Mouse (Mus musculus) embryo, embryonic 10 days (tissue): ENCODE data around the gene Kpnb1.
A peak's percentile ranks its signal among the peaks of the same experiment; 100 is the strongest.

Experiments
- DNase-seq: peaks from one replicate; pipeline ENCODE4 v3.0.0-alpha.2; 2015; ENCODE audit warnings: low spot score

Gene Kpnb1

DNA sequence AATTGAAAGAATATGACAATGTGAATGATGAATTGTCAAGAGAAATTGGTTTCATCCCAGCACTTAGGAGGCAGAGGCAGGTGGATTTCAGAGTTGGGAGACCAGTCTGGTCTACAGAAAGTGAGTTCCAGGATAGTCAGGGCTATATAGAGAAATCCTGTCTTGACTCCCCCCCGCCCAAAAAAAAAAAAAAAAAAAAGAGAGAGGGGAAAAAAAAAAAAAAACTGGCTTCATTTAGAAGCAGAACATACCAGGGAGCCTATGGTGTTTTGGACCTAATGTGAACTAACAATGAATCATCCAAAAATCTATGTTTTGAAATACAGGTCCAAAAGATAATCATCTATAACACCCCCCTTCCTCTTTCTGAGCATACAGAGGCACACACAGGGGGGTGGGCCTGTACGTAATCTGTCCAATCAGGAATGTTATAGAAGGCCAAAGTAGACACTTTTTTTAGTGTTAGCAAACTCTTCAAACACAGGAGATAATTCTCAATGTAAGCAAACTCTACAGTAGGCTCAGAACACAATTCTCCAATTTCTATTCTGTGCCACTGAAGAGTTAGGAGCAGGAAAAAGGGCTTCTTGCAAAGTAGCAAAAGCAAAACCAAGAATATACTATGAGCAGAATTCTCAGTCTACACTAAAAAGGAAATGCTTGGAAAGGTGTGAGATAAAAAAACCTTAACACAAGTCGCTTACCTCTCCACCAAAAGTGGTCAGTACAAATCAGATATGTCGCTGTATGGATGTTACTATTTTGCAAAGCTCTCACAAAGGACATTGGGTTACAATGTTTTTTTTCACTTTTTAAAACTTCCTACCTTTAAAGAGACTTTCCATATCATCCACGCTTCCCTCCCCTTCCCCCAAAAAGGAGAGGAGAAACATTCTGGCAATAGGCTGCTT, 1.7 kb downstream of the Kpnb1 start:
- DNase-seq, result no peak

DNA sequence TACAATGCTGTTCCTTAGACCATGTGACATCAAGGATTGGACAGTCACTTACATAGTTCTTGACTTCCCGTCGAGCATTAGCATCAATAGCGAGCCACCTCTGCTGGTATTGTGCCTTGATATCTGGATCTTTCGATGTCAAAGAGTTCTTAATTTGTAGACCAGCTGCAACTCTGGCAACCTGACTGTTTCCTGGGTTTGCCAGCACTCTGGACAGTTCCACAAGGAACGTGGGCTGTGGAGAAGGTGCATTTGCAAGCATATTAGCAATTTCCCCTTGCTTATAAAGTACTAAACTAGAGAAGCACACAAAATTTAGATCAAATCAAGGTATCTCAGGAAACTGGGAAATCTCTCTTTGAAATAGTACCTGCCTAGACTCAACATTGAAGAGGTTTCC, 2.8 kb downstream of the Kpnb1 start:
- no peak for DNase-seq

DNA sequence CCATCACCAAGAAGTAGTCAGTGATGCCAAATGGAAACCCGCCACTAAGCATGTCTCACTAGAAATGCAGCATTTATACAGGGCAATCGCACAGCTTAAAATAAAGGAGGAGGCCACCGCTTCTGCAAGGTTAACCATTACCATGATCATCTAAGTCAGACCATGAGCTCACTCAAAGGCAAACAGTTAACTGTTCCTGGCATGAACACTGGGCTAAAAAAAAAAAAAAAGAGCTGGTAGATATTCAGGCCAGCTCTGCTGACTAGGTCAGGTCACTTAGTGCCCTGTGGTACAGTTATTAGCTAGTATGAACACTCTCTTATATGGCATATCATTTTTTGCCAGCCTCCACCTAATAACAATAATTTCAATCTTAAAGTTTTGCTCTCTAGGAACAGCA, 5.2 kb downstream of the Kpnb1 start:
- DNase-seq, result no peak

DNA sequence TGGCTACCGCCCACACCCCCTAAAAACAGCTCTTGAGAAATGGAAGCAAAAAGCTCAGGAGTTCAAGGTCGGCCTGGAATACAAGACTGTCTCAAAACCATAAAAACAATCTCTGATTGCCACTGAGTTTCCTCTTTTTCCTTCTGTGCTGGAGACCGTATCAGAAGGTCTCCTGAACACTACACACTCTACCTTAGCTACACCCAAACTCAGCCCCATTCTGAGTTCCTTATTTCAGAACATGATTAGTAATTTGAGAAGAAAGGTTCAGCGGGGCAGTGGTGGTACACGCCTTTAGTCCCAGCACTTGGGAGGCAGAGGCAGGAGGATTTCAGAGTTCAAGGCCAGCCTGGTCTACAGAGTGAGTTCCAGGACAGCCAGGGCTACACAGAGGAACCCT, 6.6 kb downstream of the Kpnb1 start:
- no peak for DNase-seq

DNA sequence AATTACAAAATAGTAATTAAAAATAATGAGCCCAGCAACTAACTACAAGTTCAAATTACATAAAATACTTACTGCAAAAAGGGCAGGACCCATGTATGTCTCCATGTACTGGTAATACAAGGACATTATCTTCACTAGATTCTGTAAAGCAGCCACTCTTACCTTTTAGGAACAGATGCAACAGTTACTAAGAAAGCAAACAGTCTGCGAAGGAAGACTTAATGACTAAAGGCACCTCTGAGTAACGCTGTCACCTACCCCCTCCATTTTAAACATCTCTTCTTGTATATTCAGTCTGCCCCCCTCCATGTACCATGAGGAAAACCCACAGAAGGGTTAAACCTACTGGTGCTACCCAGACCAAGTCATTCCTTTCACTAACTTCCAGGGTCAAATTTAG, 9.5 kb downstream of the Kpnb1 start:
- no peak for DNase-seq

DNA sequence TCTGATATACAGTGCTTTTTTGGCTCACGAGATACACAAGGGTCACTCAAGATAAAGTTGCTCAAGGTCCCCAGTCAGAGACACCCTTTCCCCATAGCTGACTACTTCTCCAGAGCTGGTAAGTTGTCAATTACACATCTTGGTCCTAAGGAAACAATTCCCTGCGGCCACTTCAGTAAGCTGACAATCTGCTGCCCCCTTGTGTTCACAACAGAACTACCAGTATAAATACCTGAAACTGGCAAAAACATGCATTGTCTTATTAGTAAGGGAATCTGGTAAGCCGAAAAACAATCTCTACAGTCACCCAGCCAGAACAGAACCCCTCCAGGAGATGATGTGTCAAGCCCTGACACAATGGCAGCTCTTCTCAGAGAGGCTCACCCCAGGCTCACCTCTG, 10.8 kb downstream of the Kpnb1 start:
- DNase-seq, result peak; percentile 66

DNA sequence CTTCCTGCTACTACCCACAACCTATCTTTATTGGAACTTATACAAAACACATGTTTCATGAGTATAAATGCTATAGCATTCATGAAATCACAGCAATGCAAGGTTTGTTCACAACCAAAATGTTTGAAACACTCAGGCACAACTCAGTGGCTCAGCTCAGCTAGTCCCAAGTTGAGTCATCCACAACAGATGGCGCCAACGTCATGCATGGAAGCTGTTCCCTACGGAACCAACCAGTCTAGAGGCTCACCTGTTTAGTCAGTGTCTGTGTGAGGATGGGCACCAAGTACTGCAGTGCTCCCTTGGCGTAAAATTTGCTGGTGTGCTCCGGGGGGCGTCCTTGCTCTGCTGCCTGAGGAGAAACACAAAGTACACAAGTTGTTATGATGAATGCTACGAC, 12.2 kb downstream of the Kpnb1 start:
- DNase-seq, result no peak

DNA sequence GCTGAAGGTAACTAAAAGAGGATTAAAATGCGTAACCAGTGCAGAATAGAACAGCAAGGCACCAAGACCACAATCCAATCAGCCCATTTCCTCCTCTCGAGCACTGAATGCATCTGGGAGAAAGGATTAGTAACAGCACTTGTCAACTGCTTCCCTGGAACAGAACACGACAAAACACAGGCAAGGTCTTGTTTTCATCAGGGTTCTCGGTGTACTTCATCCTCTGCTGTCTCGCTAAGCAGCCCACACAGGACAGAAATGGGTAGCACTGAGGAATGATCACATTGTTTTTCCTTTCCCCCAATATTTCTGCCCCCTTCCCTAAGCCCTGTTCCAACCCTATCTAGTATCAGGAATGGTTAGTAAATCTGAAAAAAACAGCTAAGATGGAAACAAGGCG, 27.3 kb downstream of the Kpnb1 start:
- DNase-seq, result no peak

DNA sequence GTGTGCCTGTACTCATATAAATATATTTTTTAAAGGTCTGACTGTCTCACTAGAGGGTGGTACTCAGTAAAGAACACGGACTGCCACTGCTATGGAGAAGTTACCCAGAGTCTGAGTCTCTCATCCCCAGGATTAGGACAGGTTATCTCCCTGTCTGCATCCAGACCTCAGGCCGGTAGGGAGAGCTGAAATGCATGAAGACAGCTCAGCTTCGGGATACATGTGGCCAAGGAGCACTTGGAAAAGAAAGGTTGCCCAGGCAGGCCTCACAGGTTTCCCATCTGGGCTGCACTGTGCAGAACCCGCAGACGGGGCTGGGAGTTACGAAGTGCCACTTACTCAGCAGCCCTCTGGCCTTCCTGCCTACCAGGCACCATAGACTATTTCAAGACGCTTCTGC, 30.7 kb downstream of the Kpnb1 start:
- DNase-seq, result no peak

DNA sequence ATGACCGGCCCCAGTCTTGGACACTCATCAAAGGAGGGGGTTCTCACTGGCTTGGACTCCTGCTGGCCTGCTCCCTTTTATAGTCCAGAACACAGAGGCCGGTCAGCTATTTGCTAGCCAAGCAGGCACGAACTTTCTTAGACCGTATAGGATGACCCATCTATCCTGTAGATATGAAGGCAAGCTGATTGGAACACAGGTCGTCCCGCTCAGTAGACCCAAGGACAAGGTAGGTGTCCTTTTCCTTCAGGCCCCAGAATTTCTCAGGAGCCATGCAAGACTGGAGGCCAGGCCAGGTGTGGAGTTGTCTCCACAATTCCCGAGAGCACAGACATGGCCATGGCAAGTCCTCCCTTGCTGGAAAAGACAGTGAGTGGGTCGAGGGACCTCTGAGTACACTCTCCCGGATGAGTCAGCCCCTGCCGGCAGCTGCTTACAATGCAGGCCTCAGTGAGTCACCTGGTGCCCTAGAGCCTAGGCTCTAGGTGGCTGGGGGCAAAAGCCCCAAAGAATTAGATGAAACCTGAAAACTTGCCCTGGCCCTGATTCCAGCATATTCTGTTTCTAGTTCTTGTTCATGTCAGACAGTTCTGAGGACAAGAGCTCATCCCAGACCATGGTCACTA, 34.9 kb downstream of the Kpnb1 start:
- DNase-seq, result peak; percentile 55

DNA sequence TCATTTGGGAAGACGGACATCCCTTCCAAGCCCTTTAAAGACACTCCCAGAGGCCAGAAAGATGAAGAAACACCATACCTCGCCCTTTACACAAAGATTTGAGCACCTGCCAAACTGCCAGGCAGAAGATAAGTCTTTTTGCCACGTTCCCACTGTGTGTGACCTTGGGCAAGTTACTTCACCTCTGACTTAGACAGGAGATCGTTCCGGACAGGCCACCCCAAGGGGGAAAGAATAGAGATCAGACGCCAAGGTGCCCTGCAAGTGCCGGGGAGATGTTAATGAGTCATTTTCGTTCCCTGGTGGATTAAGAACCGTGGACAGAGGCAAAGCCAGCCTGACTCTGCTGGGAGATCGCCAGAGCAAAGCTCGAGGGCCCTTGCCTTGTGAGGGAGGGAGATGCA, 35.7 kb downstream of the Kpnb1 start:
- peak; percentile 64 for DNase-seq

DNA sequence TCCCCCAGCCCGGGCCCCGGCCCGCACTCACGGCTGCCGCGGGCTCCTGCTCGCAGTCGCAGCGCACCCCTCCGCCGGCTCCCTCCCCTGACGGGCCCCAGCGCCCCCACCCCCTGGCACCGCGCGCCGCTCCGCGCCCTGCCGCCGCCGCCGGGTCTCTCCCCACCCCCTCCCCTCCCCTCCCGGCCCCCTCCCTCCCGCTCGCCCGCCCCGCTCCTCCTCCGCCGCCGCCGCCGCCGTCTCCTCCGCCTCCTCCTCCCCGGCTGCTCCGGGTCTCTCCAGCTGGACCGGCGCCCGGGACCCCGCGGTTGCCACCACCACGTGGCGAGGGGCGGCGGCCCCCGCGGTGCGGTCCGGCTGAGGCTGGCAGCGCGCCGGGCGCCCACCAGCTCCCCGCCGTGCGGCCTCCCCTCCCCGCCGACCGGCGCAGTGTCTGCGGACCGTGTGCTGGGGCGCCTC, 36.3 kb downstream of the Kpnb1 start, which contains the start of gene Tbkbp1:
Tbkbp1 (minus strand) TSS at position 153 of the 459 bp plus-strand sequence.
- DNase-seq, result peak; percentile 35

DNA sequence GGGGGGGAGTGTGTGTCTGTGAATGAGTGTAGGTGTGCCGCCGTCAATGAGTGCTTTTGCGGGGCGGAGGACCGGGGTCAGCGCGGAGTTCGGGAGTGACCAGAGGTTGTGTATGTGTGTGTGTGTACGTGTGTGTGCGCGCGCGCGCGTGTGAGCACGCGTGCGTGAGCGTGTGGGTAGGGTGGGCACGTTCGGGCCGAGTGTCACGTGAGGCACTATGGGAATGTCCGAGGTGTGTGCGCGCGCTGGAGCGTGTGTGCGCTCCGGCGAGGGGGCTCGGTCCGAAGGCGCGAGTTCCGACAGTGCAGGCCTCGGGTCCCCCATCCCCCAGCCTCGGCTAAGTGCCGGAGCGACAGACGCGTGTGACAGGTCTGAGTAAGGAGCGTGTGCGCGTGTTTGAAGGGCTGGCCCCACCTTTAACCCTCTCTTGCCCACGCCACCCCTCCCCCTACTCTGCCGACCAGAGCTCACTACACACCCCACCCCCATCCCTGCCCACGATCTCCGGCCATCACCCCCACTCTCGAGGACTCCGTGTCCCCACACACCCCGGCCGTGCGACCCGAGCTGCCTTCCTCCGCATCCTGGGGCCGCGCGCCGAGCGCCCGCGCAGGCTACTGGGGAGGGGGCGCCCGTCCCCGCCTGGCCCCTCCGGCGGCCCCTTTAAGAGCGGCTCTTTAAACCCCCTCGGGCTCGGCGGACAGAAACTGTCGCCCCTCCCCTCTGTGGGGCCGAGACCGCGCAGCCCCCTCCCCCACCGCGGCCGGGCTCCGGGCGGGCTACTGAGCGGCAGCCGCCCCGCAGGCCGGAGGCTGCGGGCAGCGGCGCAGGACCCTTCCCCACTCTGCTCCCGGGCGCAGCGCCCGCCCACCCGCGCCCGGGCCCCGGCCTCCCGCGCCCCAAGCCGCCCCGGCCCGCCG, 37.0 kb downstream of the Kpnb1 start:
- DNase-seq, result peak; percentile 89

DNA sequence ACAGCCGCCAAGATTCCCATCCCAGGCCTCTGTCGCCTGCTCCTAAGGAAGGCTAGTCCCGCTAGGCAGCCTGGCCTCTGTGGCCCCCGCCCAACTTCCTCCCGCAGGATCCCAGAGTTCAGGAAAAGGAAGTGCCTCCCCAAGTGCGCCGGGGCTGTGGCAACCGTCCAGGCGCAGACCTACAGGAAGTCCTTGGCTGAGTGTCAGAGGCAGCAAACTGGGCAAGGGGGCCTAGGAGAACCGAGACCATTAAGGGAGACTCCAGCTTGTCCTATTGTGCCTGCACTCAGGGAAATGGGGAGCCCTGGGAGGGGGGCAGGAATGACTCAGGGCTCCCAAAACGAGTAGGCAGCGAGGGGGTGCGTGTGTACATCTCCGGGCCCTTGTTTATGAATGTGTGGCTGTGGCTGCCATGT, 37.7 kb downstream of the Kpnb1 start:
- DNase-seq, result peak; percentile 55

DNA sequence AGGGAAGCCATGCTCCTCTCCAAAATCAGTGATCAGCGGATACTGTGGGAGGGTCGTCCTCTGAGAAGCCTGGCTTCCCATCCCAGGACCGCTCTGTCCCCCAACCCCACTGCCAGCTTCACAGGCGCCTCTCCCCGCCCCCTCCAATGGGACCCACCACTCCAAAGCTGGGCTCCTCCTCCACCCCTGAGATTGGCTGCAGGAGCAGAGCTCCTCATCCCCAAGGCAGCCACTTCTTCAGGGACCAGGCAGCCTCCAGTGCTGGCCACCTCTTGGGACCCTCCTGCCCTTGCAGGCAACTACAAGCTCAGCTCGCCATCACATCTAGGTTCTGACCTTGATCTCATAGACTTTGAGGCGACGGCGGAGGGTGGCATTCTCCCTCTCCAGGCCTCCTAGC, 38.7 kb downstream of the Kpnb1 start:
- no peak for DNase-seq

DNA sequence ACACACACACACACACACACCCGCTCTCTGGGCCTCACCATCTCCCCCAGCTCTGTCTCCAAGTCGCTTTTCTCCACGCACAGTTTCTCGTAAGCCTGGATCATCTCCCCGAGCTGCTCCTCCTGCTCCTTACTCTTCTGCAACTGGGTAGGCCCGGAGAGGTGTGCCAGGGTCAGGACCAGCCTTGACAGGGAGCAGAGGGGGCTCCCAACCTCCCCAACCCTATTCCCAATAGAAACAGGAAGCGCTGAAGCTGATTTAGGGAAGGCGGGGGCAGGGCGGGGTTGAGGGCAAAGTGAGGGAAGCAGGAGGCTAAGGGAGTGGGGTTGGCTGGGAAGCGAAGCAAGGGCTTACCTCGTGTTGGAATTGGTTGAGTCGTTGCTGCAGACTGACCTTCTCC, 39.1 kb downstream of the Kpnb1 start:
- no peak for DNase-seq

DNA sequence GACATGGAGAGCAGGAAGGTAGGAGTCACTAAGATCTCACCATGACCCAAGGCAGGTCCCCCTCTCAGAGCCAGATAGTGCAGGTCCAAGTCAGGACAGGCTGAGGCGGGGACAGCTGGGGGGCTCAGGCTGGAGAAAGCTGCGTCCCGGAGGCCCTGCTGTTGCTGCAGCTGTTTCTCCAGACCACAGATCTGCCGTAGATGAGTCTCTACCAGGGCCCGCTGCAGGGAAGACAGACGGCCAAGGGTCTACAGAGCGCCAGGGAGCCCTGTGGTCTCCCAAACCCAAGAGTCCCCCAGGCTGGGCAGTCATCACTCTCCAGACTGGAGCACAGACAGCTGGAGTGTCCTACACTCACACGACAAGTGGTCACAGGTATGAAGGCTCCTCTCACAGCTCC, 40.3 kb downstream of the Kpnb1 start:
- no peak for DNase-seq

DNA sequence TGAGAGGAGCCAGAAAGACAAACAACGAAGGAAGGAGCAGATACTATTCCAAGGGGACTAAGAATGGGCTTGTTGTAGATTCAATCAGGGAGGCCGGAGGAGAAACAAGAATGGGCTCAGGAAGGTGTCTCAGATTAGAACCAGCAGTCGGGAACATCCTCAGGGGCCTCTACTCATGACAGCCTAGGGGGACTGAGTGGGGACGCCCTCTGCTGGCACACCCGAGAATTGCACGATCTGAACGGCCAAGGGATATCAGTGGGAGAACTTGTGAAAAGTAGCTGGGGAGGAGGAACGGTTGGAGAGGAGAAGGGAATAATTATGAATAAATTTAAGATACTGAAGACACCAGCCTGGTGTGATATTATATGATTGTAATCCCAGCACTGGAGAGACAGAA, 41.0 kb downstream of the Kpnb1 start:
- peak; percentile 89 for DNase-seq

DNA sequence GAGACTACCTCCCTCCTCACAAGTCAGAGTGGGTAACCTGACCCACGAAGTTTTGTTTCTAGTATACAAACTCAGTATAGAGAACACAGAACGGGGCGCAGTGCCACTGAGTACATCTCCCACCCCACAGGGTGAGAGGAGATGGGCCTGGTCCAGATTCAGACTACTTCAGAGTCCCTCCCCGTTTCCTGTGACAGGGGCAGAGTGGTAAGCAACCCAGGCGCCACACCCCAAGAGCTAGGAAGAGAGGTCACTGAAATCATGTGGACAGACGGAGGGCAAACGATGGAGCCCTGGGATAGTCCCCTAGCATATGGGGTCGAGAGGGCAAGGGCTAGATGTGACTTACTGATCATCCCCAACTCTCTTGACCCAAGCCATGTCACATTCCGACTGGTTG, 41.7 kb downstream of the Kpnb1 start:
- no peak for DNase-seq

DNA sequence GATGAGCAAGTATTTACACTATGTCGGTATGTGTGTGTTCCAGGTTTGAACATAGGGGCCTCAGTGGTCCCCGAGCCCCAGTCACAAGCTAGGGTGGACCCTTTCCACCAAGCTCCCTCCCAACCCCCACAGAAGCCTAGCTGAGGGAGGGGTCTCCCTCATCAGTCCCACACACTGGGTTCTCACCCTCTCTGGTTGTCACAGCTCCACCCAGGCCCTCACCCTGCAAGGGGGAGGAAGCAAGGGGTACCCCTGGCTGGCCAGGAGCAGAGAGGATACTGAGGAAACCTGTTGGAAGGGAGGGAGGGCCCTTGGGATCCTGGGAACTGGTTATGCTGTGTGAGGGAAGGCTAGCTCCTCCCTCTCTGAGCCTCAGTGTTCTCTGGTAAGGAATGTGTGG, 42.4 kb downstream of the Kpnb1 start:
- no peak for DNase-seq

DNA sequence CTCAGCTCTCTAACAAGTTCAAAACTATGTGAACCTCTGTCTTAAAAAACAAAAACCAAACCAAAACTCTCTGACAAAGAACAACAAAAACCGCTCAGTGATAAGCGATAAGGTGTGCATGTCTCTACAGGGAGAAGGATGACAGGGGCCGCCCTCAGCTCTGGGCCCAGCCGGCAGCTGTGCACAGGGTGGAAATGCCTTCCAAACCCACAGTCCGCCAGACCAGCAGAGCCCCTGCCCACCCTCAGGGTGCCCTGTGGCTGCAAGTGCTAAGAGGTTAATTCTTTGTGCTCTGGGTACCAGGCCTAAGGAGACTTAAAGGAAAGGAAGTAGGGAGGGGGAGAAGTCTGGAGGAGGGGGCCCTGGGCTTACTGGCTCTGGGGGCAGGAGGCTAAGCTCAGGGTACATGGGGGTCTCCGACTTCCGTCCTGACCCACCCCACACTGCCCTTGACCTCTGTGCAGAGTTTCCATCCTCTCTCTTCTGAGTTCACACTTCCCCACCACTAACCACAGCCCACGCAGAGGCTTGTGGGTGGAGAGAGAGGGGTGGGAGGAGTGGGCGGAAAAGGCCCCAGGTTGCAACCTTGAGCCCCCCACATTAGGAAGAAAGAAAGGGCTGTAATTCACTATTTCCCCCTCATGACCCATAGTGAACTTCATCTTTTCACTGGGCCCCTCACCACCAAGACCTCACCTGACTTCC, 44.3 kb downstream of the Kpnb1 start:
- DNase-seq, result no peak

DNA sequence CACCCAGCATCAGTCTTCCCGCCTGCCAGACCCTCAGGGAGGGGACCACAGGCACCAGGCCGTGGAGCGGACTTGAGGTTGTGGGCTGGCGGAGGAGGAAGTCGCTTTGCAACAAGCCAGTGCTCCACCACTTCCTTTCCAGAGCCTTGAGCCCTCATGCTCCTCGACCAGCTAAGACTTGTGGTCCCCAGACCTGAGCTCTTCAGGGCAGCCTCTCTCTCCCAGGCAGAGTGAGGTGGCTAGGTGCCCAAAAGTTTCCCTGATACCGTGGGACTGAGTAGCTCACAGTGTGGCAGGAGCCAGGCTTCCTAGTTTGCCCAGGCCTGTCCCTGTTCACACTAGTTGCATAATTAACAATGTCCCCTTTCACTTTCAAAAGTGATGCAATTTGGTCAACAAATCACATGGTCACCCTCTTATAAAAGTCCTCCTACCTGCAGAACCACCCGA, 45.5 kb downstream of the Kpnb1 start:
- no peak for DNase-seq
